Mouse (Mus musculus) lung, postnatal 0 days (tissue): ENCODE data around the gene Kcns1. TPM values are rescaled to one million over a fixed set of nuclear protein-coding genes. Genes with fewer than 3 reads are reported as not detected.
A peak's percentile ranks its signal among the peaks of the same experiment; 100 is the strongest.

Experiments used
- ATAC-seq: fragments of 200-750 bp; cut with Nextera tagmentation; 2 replicates; pipeline ENCODE4 v1.8.0; 2017; ENCODE audit warnings: moderate library complexity
- DNase-seq: peaks from one replicate; pipeline ENCODE4 v3.0.0-alpha.2; 2016; ENCODE audit warnings: low spot score
- H3K27ac ChIP-seq: fragments of 300-500 bp; sonication (generic); 2 replicates; pipeline ENCODE4 v1.5.1; 2014; ENCODE audit warnings: antibody characterized with exemption, mild to moderate bottlenecking, low read length, mixed read lengths
- H3K27me3 ChIP-seq: fragments of 300-500 bp; sonication (generic); replicated peaks from 2 replicates; pipeline ENCODE4 v1.6.1; 2014; ENCODE audit warnings: low read length, mixed read lengths; ENCODE audit not compliant: insufficient read depth
- H3K36me3 ChIP-seq: fragments of 300-500 bp; sonication (generic); 2 replicates; pipeline ENCODE4 v1.6.1; 2014; ENCODE audit warnings: low read length, mixed read lengths; ENCODE audit not compliant: insufficient read depth
- H3K4me1 ChIP-seq: fragments of 300-500 bp; sonication (generic); 2 replicates; pipeline ENCODE4 v1.6.1; 2014; ENCODE audit warnings: antibody characterized with exemption, low read depth, low read length, mixed read lengths; ENCODE audit not compliant: insufficient read depth
- H3K4me2 ChIP-seq: fragments of 300-500 bp; sonication (generic); replicated peaks from 2 replicates; pipeline ENCODE4 v1.6.1; 2014; ENCODE audit warnings: low read depth, mild to moderate bottlenecking, low read length, moderate library complexity, mixed read lengths
- H3K4me3 ChIP-seq: fragments of 300-500 bp; sonication (generic); 2 replicates; pipeline ENCODE4 v1.5.1; 2014; ENCODE audit warnings: low read depth, low read length
- H3K9ac ChIP-seq: fragments of 300-500 bp; sonication (generic); replicated peaks from 2 replicates; pipeline ENCODE4 v1.6.1; 2014; ENCODE audit warnings: low read depth, mild to moderate bottlenecking
- H3K9me3 ChIP-seq: fragments of 300-500 bp; sonication (generic); 2 replicates; pipeline ENCODE4 v1.6.1; 2016; ENCODE audit warnings: low read length, mixed read lengths
- CTCF ChIP-seq: IDR thresholded peaks from 2 replicates; pipeline ENCODE4 v1.5.1; 2016; ENCODE audit warnings: antibody characterized with exemption, mild to moderate bottlenecking
- EP300 ChIP-seq: IDR thresholded peaks from 2 replicates; pipeline ENCODE4 v1.6.1; 2016; ENCODE audit warnings: antibody characterized with exemption, mild to moderate bottlenecking, control low read depth
- WGBS: fragments of 180-500 bp; shearing (Covaris S2); extraction: QIAGEN DNeasy Blood & Tissue Kit; methylation state at CpG from one replicate; pipeline ENCODE4 v1.1.7; 2014; 5-methylcytosine and 5-hydroxymethylcytosine counted together
- polyA plus RNA-seq: library from polyadenylated mRNA; unstranded; fragments of >200 nt; fragmentation: Nextera tagmentation; extraction: Ambion mirVana; gene quantifications from 2 replicates; pipeline ENCODE4 v1.2.1, GENCODE M21; 2015

Kcns1 gene
- polyA plus RNA-seq, 1 experiment from 2014 or later: not detected

- no peak overlapping the region for H3K9ac ChIP-seq
- TF ChIP-seq CTCF: peak; percentile 69
- no peak for TF ChIP-seq EP300
- H3K4me1 ChIP-seq: no peaks in the 10 kb centered on the region
- no peak overlapping the region for H3K27ac ChIP-seq
- H3K4me3 ChIP-seq: no peak overlapping the region
- ATAC-seq: no peak
- H3K9me3 ChIP-seq: no peaks in the 10 kb centered on the region
- H3K36me3 ChIP-seq: no peaks in the 10 kb centered on the region
- 39% methylated on average over 5 of the region's 5 CpGs for WGBS
- no peak overlapping the region for H3K4me2 ChIP-seq
- DNase-seq: no peak
- H3K27me3 ChIP-seq: no peaks in the 10 kb centered on the region
These were observed 17.8 kb upstream of the Kcns1 start for GRCm38 (mm10) chr2:164188722-164189121.

- H3K27me3 ChIP-seq: no peaks in the 10 kb centered on the region
- no peaks in the 10 kb centered on the region for H3K9me3 ChIP-seq
- H3K4me1 ChIP-seq: no peaks in the 10 kb centered on the region
- H3K9ac ChIP-seq: no peak overlapping the region
- 33% methylated on average over 9 of the region's 9 CpGs for WGBS
- TF ChIP-seq EP300 (no peak), CTCF (no peak)
- ATAC-seq: no peak
- no peaks in the 10 kb centered on the region for H3K36me3 ChIP-seq
- H3K27ac ChIP-seq: no peak overlapping the region
- no peak overlapping the region for H3K4me2 ChIP-seq
- DNase-seq: peak; percentile 23
- H3K4me3 ChIP-seq: no peak overlapping the region
These were observed 13.3 kb upstream of the Kcns1 start for GRCm38 (mm10) chr2:164184145-164184719.

- Histone ChIP-seq H3K9me3 (no peaks in the 10 kb centered on the region), H3K36me3 (no peaks in the 10 kb centered on the region), H3K27me3 (no peaks in the 10 kb centered on the region), H3K9ac (no peak overlapping the region), H3K4me3 (no peak overlapping the region), H3K27ac (no peak overlapping the region), H3K4me1 (no peaks in the 10 kb centered on the region), H3K4me2 (no peak overlapping the region)
- no peak for DNase-seq
- TF ChIP-seq EP300: no peak
- TF ChIP-seq CTCF: no peak
- 57% methylated on average over 9 of the region's 9 CpGs for WGBS
- no peak for ATAC-seq
These were observed 12.4 kb upstream of the Kcns1 start for GRCm38 (mm10) chr2:164183340-164183739.

GRCm38 (mm10) chr2:164182692-164183255 is 11.9 kb upstream of the Kcns1 start, which contains the start of gene Wfdc5:
Gene Wfdc5 (minus strand): TSS chr2:164182742.
- Histone ChIP-seq H3K9ac (no peak within 1 kb of the TSS), H3K4me2 (no peak within 1 kb of the TSS), H3K9me3 (no peaks in the 10 kb centered on the region), H3K4me3 (no peak within 1 kb of the TSS), H3K36me3 (no peaks in the 10 kb centered on the region), H3K4me1 (no peaks in the 10 kb centered on the region), H3K27me3 (no peaks in the 10 kb centered on the region), H3K27ac (no peak within 1 kb of the TSS)
- no peak for TF ChIP-seq EP300
- TF ChIP-seq CTCF: no peak
- no peak for ATAC-seq
- no peak for DNase-seq
- 65% methylated on average over 7 of the region's 7 CpGs for WGBS

GRCm38 (mm10) chr2:164180770-164181169 is 9.9 kb upstream of the Kcns1 start:
- Histone ChIP-seq H3K27ac (no peak overlapping the region), H3K9ac (no peak overlapping the region), H3K4me2 (no peak overlapping the region), H3K4me3 (no peak overlapping the region), H3K27me3 (no peaks in the 10 kb centered on the region), H3K9me3 (no peaks in the 10 kb centered on the region), H3K4me1 (no peaks in the 10 kb centered on the region), H3K36me3 (no peaks in the 10 kb centered on the region)
- WGBS: 40% methylated on average over 4 of the region's 4 CpGs
- TF ChIP-seq EP300 (no peak), CTCF (no peak)
- peak; percentile 64 for DNase-seq
- peak; percentile 85 for ATAC-seq

- no peaks in the 10 kb centered on the region for H3K9me3 ChIP-seq
- TF ChIP-seq EP300 (no peak), CTCF (peak; percentile 62)
- peak; percentile 36 for DNase-seq
- H3K9ac ChIP-seq: no peak overlapping the region
- H3K27ac ChIP-seq: no peak overlapping the region
- no peaks in the 10 kb centered on the region for H3K27me3 ChIP-seq
- no peaks in the 10 kb centered on the region for H3K36me3 ChIP-seq
- H3K4me1 ChIP-seq: no peaks in the 10 kb centered on the region
- H3K4me3 ChIP-seq: no peak overlapping the region
- ATAC-seq: no peak
- H3K4me2 ChIP-seq: no peak overlapping the region
- 48% methylated on average over 3 of the region's 3 CpGs for WGBS
These were observed 9.2 kb upstream of the Kcns1 start for GRCm38 (mm10) chr2:164180124-164180523.
